Mouse (Mus musculus): ENCODE measurements around the gene Depp1.

Depp1 gene

DNA sequence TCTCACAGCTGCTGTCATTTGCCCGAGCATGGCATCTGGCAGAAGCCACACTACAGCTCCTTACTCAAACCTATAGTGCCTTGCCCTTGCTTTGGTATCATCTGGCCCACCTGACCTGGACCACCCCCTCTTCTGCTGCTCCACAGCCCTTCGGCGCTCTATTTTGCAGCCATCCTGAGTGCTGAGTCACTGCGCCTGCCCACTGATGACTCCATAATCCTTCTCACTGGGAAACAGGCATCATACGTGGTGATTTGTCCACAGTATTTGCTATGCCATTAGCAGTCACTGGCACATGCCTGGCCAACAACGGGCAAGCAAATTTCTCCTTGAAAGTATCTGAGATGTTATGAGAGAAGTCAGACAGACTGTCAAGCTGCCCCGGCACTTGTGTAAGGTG lies 598 bp upstream of the Depp1 start:
- no peak for DNase-seq (ENCODE audit: low read depth)

DNA sequence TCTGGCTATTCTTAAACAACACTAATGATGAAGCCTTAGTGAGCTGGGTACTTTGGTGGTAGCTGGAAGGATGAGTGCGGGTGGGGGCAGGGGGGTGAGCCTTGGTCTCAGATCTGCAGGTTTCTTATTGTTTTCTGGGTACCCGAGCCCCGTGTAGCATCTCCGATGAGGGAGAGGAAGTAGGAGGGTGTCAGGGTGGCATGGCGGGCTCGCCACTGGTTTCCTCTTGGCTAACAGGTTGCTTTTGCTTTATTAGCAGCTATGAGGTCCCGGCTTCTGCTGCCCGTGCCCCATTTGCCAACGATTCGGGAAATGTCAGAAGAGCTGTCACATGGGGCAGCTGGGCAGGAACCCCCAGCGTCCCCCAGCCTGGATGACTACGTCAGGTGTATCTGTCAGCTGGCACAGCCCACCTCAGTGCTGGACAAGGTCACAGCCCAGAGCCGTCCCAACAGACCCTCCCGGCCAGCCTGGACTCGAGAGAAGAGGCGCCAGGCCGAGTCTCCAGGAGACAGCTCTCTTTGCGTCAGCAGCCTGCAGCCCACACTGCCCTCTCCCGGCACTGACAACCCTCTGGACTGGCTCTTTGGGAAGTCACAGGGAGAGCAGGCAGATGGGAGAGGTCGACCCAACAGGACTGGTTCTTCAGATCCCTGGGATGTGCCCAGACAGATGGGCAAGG lies 1.2 kb downstream of the Depp1 start:
- DNase-seq (ENCODE audit: low read depth), result no peak

- no peak for DNase-seq (ENCODE audit: low read depth)
Measured at GRCm38 (mm10) chr6:116653191-116653590, 2.8 kb downstream of the Depp1 start.

GRCm38 (mm10) chr6:116653684-116654454 lies 3.5 kb downstream of the Depp1 start:
- DNase-seq (ENCODE audit: low read depth), result no peak

- no peak for DNase-seq (ENCODE audit: low read depth)
Measured at GRCm38 (mm10) chr6:116663364-116663763, 13.0 kb downstream of the Depp1 start.

DNA sequence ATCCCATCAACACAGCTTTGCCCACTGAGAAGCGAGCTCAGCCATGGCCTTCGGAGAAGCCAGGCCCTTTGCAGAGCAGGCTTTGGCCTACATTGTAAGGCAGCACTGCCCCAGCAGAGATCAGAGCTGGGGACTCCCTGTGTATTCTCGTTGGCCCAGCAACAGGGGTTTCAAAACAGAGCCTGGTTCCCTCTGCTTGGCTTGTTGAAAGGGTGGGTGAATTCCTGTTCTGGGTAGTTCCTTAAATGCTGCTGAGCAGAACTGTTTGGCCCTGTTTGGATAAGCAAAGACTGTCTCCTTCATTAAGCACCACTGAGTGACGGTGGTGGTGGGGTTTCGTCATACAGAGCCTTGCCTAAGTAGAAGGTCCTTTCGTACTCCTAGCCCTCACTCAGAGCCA lies 13.6 kb downstream of the Depp1 start:
- DNase-seq (ENCODE audit: low read depth), result no peak

GRCm38 (mm10) chr6:116664830-116665229 lies 14.4 kb downstream of the Depp1 start:
- no peak for DNase-seq (ENCODE audit: low read depth)

DNA sequence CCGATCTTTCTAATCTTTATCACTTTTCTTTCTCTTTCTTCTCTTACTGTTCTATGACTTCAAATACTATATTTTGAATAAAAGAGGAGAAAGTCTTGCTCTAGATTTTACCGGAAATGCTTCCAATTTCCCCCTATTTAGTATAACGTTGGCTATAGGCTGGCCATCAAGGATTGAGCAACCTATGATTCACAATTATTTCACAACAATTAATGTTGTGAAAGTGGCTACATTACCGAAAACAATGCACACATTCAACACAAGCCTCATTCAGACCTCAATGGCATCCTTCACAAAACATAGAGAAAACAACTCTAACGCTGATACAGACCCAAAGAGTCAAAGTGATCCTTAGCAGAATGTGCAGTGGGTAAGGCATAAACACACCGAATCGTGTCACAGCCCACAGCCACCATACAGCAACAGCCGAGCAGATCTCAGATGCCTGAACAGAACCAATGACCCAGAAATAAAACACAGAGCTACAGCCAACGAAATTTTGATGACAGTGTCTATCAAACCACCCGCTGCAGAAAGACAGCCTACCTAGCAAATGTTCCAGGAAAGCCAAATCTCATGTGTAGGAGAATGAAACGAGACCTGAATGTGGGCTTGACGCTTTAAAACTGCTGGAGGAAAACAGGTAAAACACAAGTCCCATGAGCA lies 15.8 kb downstream of the Depp1 start:
- DNase-seq (ENCODE audit: low read depth), result no peak

- DNase-seq (ENCODE audit: low read depth), result no peak
Measured at GRCm38 (mm10) chr6:116666892-116667291, 16.5 kb downstream of the Depp1 start.

DNA sequence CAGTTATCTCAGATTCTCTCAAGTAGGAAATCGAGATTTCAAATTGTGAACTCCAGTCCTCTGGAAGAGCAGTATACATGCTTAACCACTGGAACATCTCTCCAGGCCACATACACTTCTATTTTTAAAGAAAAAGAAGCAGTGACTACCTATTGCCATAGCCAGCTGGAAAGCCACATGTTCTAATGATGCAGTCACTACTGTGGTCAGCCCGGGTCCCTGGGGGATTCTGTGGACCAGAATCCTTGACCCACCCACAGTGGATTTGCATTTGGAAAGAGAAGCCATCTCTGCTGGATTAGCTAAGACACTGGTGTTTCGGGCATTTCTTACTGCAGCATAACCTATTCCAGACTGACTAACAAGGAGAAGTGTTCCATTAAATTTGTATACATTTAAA lies 17.0 kb downstream of the Depp1 start:
- no peak for DNase-seq (ENCODE audit: low read depth)

DNA sequence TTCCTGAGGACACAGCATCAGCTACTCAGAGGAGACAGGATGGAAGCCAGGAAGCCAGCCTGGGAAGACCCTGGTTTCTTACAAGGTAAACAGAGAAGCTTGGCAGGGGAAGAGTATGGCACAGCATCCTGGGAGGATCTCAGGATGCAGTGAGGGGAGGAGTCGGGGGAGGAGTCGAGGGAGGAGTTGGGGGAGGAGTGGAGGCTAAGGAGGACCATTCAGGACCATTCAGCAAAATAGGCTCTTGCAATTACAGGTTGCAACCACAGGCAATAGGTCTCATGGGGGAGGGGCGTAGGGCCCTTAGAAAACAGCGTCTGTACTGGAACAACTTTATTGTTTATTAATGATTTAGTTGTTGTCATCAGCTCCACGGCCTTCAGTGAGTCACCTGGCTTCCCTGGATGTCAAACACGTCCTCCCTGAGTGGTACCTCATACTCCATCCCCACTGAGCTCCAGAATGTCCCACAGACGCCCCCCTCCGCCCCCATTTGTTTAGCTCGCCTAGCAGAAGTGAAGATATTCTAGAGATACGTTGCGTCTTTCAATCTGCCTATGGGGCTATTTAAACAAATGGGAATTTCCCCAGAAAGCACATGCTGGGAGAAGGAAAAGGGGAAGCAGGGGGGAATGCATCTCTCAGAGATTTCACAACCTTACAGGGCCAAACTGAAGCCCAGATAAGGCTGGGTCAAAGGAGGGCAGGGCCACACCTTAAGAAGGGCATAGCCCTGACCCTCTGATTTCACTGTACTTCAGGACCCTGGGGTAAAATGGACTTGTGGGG lies 18.5 kb downstream of the Depp1 start:
- no peak for DNase-seq (ENCODE audit: low read depth)

DNA sequence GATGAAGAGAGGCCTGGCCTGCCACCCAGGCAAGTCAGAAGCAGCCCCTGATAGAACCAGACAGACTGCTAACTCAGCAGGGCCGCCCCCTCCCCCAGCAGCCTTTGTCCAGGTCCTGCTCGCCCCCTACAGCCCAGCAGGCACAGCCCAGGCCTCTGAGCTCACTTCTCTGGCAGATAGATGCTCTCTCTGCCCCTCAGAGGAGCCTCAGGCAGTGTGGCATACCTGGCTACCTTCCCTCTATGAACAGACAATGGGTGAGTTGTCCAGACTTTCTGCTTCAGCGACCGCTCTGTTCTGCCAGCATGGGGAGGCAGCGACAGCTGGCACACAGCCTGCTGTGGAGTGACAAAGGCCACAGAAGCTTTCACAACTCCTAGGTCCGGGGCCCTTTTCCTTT lies 19.7 kb downstream of the Depp1 start:
- no peak for DNase-seq (ENCODE audit: low read depth)

DNA sequence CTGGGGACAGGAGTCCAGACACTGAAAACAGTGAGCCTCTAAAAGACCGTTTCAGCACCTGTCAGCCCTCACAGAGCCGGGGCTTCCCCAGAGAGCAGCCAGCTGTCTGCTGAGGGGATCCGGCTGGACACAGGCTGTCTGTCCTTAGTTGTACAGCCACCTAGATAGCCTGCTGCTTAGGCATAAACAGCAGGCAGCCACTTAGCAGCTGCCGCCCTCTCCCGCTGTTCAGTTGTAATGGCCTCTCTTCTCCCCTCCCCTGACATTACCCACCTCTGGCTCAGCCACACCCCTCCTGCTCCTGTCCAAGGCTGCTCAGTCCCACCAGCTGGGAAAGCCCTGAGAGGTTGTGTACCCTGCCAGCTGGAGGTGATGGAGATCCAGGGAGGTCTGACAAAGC lies 20.6 kb downstream of the Depp1 start:
- no peak for DNase-seq (ENCODE audit: low read depth)

DNA sequence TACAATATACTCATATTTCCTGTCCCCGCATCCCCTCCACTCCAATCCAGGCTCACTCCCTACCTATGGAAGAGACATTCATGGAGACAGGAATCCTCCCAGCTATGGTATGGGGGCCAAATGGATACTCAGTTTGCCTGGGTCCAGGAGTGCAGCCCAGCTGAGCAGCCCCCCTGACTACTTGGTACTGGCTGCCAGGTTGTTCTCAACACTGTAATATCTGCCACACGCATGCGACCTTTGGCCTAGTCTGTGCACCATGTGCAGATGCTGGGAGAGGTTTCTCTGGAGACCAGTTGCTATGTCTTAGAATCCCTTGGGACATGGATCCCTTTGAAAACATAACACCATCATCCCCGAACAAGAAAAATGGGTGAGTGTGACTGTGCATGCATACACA lies 21.4 kb downstream of the Depp1 start:
- DNase-seq (ENCODE audit: low read depth), result no peak

- no peak for DNase-seq (ENCODE audit: low read depth)
Measured at GRCm38 (mm10) chr6:116672349-116672748, 21.9 kb downstream of the Depp1 start.

DNA sequence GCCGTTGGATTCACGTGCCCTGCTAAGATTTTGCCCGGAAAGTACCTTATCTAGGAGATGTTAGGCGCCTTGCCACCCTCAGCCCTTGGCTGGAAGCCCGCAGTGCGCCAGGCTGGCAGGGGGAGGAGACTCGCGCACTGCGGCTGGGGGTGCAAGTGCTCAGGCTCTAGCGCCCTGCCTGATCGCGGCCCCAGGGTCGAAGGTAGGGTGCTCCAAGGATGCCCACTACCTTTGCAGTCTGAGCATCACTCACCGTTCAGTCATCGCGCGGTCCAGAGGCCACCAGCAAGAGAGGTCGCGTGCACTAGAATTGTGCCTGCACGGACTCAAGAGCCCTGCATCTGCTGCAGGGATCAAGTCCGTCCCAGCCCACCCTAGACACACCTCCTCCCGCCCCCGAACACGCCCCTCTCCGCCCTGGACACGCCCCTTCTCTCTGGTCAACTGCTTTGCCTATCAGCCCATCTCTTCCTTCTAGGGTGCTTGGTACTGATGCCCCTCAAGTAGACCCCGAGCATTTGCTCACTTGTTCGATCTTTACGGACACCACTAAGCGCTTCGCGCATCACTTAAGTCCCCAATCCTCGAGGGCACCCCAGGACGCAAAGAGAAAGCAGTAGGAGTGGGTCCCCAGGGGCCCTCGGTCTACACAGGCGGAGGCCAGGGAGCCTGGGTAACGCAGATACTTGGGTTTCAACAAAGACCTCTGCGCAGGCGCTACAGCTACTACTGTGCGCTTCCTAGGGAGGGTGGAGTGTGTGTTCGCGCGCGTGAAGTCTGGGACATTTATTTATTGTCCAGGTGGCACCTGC lies 23.3 kb downstream of the Depp1 start, which contains the start of gene Rassf4:
Rassf4 (minus strand) TSS at position 482 of the 812 bp plus-strand sequence.
- no peak for DNase-seq (ENCODE audit: low read depth)

GRCm38 (mm10) chr6:116674283-116674886 lies 24.0 kb downstream of the Depp1 start:
- DNase-seq (ENCODE audit: low read depth), result no peak

DNA sequence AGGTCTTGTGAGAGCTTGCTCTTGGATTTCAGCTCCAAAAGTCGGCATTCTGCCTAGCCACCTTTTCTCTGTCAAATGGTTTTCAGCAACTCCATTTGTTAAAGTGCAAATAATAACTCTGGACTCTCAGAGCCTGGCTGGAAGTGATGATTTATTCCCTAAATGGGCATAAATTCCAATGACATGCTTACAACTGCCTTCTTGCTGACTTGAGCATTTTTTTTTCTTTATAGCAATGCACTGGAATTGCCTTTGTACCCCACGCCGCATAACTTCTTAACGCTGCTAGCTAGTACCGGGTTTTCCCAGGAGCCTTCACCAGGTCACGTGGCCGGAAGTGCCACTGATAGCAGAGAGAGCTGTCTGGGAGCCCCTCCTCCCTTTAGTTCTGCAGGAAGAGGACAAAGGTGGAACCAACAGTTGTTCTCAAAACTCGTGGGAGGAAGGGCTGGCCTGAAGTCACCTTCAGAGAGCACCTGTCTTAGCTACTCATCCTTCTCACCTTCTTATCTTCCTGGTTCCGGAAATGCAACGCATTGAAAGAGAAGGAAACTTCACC lies 26.0 kb downstream of the Depp1 start:
- no peak for DNase-seq (ENCODE audit: low read depth)

GRCm38 (mm10) chr6:116677321-116677720 lies 26.9 kb downstream of the Depp1 start:
- DNase-seq (ENCODE audit: low read depth), result no peak

- no peak for DNase-seq (ENCODE audit: low read depth)
Measured at GRCm38 (mm10) chr6:116679563-116680288, 29.3 kb downstream of the Depp1 start.

Measured in fibroblast of lung, adult 2 months (primary cell).